Mouse (Mus musculus) neutrophil, adult 5-6 weeks (primary cell): ENCODE data around the gene Ppih. TPM values are rescaled to one million over a fixed set of nuclear protein-coding genes. Genes with fewer than 3 reads are reported as not detected.
A peak's percentile ranks its signal among the peaks of the same experiment; 100 is the strongest.

Experiments used
- ATAC-seq: fragments of 151-379, 151-347 bp; 2 replicates; pipeline ENCODE4 v1.8.0; 2017; ENCODE audit warnings: mild to moderate bottlenecking, moderate TSS enrichment; ENCODE audit not compliant: insufficient number of reproducible peaks, poor library complexity, low FRiP score, severe bottlenecking; ENCODE audit errors: extremely low read depth
- total RNA-seq: library from RNA; stranded (forward); fragments of 200-1000 nt; gene quantifications from 2 replicates; pipeline ENCODE4 v1.2.3, GENCODE M21; 2017

Gene Ppih
- 23.7 and 27.5 TPM in 2 replicates for total RNA-seq

- ATAC-seq = peak; percentile 96
Measured at GRCm38 (mm10) chr4:119320131-119320830, at the start of gene Ppih. TSS of gene Ppih (minus strand) at chr4:119320546.

GRCm38 (mm10) chr4:119369460-119369859 is 49.1 kb upstream of the Ppih start:
- ATAC-seq = no peak

- ATAC-seq = no peak
Measured at GRCm38 (mm10) chr4:119366758-119367526, 46.6 kb upstream of the Ppih start.

- no peak for ATAC-seq
Measured at GRCm38 (mm10) chr4:119362231-119362630, 41.9 kb upstream of the Ppih start.

- 0 out of 2 replicates have a peak, but pooled peaks have one; percentile 19 for ATAC-seq
Measured at GRCm38 (mm10) chr4:119359196-119359971, 39.0 kb upstream of the Ppih start.

GRCm38 (mm10) chr4:119345508-119345907 is 25.2 kb upstream of the Ppih start:
- ATAC-seq = no peak

GRCm38 (mm10) chr4:119338861-119339361 is 18.6 kb upstream of the Ppih start:
- ATAC-seq = peak; percentile 64

- ATAC-seq = no peak
Measured at GRCm38 (mm10) chr4:119338422-119338821, 18.1 kb upstream of the Ppih start.

GRCm38 (mm10) chr4:119333487-119333886 is 13.1 kb upstream of the Ppih start:
- no peak for ATAC-seq

- no peak for ATAC-seq
Measured at GRCm38 (mm10) chr4:119320896-119321550, 677 bp upstream of the Ppih start.

GRCm38 (mm10) chr4:119313756-119314155 is 6.6 kb downstream of the Ppih start:
- no peak for ATAC-seq

- no peak for ATAC-seq
Measured at GRCm38 (mm10) chr4:119305418-119305817, 14.9 kb downstream of the Ppih start.

GRCm38 (mm10) chr4:119303291-119303690 is 17.1 kb downstream of the Ppih start:
- ATAC-seq = no peak

GRCm38 (mm10) chr4:119301777-119302176 is 18.6 kb downstream of the Ppih start:
- no peak for ATAC-seq

GRCm38 (mm10) chr4:119300761-119301160 is 19.6 kb downstream of the Ppih start:
- ATAC-seq = no peak

GRCm38 (mm10) chr4:119297361-119297760 is 23.0 kb downstream of the Ppih start:
- ATAC-seq = no peak

GRCm38 (mm10) chr4:119295134-119295453 is 25.3 kb downstream of the Ppih start:
- no peak for ATAC-seq

- peak; percentile 99 for ATAC-seq
Measured at GRCm38 (mm10) chr4:119294415-119295133, 25.8 kb downstream of the Ppih start, which contains the start of gene Ybx1. TSS of gene Ybx1 (minus strand) at chr4:119294604.
